Mouse (Mus musculus): ENCODE measurements around the gene Hnrnpa2b1.

The Hnrnpa2b1 gene

GRCm38 (mm10) chr6:51470311-51471178 is 851 bp upstream of the Hnrnpa2b1 start, which contains the start of gene Cbx3:
Gene Cbx3 (plus strand): TSS chr6:51470360.
- peak; percentile 67 to 87 for DNase-seq (ENCODE audit: low spot score in 2 of 2)

GRCm38 (mm10) chr6:51468891-51469561 is 668 bp downstream of the Hnrnpa2b1 start:
- peak; percentile 52 to 79 for DNase-seq (ENCODE audit: low spot score in 2 of 2)

GRCm38 (mm10) chr6:51467649-51468048 is 2.0 kb downstream of the Hnrnpa2b1 start:
- DNase-seq (ENCODE audit: low spot score in 2 of 2) = no peak

GRCm38 (mm10) chr6:51460363-51460762 is 9.3 kb downstream of the Hnrnpa2b1 start:
- DNase-seq (ENCODE audit: low spot score in 2 of 2) = no peak

DNA sequence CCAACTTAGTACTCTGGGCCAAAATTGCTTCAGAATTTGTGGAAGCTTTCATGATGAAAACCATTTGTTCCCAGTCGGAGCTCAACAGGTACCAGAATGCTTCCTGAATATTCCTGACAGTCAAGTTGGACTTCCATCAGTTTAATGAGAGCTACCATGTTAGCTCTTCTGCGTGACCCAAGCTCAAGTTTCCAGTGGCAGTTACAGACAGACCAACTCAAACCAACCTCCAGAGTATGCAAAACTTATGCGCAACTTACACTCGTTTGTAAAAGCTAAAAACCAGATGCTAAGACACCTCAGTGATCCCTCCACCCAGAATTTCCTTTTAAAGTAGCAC is 9.7 kb downstream of the Hnrnpa2b1 start:
- no peak for DNase-seq (ENCODE audit: low spot score in 2 of 2)

GRCm38 (mm10) chr6:51459313-51460020 is 10.2 kb downstream of the Hnrnpa2b1 start:
- DNase-seq (ENCODE audit: low spot score in 2 of 2) = no peak

GRCm38 (mm10) chr6:51458925-51459312 is 10.8 kb downstream of the Hnrnpa2b1 start:
- no peak for DNase-seq (ENCODE audit: low spot score in 2 of 2)

DNA sequence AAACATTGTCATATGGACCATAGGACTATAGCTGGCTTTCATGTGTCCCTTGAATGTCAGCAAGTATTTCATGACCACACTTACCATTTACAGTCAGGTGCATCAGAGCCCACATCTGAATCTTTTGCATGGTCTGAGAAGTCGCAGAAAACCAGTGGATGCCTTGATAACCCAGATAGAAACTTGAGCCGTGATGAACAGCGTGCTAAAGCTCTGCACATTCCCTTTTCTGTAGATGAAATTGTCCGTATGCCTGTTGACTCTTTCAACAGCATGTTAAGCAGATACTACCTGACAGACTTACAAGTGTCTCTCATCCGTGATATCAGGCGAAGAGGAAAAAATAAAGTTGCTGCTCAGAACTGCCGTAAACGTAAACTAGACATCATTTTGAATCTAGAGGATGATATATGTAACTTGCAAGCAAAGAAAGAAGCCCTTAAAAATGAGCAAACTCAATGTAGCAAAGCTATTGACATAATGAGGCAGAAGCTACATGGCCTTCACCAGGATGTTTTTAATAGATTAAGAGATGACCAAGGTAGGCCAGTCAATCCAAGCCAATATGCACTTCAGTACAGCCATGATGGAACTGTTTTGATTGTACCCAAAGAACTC is 11.8 kb downstream of the Hnrnpa2b1 start:
- DNase-seq (ENCODE audit: low spot score in 2 of 2) = no peak

DNA sequence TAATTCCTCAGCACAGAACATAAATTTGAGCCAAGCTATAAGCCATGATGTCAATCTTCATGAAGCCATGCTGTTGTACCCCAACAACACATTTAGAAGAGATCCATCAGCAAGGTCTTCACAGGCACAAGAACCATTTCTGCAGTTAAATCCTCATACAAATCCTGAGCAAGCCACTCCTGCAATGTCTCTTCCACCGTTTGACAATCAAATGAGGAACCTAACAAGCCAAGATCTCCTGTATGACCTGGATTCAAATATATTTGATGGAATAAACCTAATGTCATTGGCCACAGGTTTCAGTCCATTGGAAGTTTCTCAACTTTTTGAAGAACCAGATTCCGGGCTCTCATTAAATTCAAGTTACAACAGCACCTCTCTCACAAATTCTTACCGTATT is 12.4 kb downstream of the Hnrnpa2b1 start:
- DNase-seq (ENCODE audit: low spot score in 2 of 2) = no peak

DNA sequence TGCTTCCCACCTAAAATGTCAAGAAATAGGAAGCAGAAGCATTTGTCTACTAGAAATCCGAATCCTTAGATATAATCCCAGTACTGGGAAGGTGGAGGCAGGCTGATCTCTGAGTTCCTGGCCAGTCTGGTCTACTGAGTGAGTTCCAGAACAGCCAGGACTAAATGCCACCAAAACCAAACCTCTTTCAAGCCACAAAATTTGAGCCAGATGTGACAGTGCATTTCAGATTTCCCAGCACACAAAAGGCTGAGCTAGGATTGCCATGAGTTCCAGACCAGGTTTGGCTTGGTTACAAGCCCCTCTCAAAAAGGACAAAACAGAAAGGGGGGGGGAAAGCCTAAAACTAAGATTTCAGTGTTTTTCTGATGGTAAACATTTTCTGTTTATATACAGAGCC is 13.5 kb downstream of the Hnrnpa2b1 start:
- DNase-seq (ENCODE audit: low spot score in 2 of 2) = no peak

GRCm38 (mm10) chr6:51454949-51455348 is 14.7 kb downstream of the Hnrnpa2b1 start:
- no peak for DNase-seq (ENCODE audit: low spot score in 2 of 2)

- no peak for DNase-seq (ENCODE audit: low spot score in 2 of 2)
Observed at GRCm38 (mm10) chr6:51452927-51453503, 16.7 kb downstream of the Hnrnpa2b1 start.

DNA sequence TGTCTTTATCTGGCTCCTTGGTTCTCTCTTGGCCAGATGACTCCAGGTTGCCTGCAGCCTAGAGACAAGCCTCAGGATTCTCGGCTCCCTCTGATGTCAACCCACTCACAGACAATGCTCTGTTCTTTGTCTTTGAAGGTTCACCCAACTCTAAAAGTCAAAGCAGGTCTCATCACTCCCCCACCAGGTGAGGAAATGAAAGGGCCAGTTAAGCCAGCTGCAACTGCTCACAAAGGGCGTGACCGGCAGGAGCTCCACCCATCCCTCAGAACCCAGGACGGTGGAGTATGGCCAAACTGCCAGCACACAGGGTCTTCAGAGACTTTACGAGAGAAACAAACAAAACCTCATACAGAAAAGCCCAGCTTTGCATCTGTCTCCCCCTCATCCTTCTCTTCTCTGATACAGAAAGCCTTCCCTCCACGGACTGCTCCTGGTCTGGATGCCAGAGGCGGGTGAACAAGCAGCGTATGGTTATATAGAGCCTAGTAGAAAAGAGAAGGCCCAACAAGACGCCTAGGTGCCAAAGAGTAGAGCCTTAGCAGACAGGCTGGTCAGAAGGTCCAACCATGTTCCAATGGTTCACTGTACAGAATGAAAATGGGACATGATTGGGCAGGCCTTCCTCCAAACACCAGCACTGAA is 27.4 kb downstream of the Hnrnpa2b1 start:
- no peak for DNase-seq (ENCODE audit: low spot score in 2 of 2)

DNA sequence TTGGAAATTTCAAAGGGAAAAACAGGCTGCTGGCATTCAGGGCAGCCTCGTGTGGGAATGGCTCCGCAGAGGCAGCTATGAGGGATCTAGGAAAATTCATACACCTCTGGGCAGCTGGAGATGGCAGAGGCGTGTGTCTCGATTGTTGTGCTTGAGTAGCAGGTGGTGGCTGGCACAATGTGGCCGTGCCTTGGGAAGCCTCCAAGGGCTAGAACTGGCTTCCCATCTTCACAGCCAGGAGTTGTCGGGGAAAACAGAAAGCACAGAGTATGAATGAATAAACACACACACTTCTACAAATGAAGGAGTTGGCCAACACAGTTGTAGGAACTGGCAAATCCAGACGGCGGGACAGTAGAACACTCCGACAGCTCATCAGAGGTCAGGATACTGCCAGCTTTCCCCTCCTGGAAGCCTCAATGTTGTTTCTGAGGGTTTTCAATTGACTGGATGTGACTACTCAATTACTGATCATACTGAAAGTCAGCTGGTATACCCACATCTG is 30.8 kb downstream of the Hnrnpa2b1 start:
- DNase-seq (ENCODE audit: low spot score in 2 of 2) = peak in 1 of 2 experiments; percentile 42

- no peak for DNase-seq (ENCODE audit: low spot score in 2 of 2)
Observed at GRCm38 (mm10) chr6:51437665-51438064, 32.0 kb downstream of the Hnrnpa2b1 start.

- DNase-seq (ENCODE audit: low spot score in 2 of 2) = no peak
Observed at GRCm38 (mm10) chr6:51434270-51434669, 35.4 kb downstream of the Hnrnpa2b1 start.

GRCm38 (mm10) chr6:51432535-51433397 is 36.9 kb downstream of the Hnrnpa2b1 start, which contains the start of gene Nfe2l3:
Gene Nfe2l3 (plus strand): TSS chr6:51432670.
- peak; percentile 23 to 35 for DNase-seq (ENCODE audit: low spot score in 2 of 2)

GRCm38 (mm10) chr6:51424537-51424936 is 45.2 kb downstream of the Hnrnpa2b1 start:
- no peak for DNase-seq (ENCODE audit: low spot score in 2 of 2)

- no peak for DNase-seq (ENCODE audit: low spot score in 2 of 2)
Observed at GRCm38 (mm10) chr6:51423466-51424122, 46.1 kb downstream of the Hnrnpa2b1 start.

Measured in cerebellum, postnatal 4 days (tissue).